Comparison of ENCODE assay signal across 15 mouse cellular contexts in genomic region chr1:149841845-149842244, GRCm38 (mm10).
"Had no signal": no experiment of that assay in that cellular context is flagged by ENCODE, and none has a peak within 500 bp of the region (broad histone marks: within the 10 kb centered on the region; RNA-seq: fewer than 3 reads in every experiment).

No protein-coding gene starts in this region.

- ATAC-seq: midbrain, embryonic 13.5 days; midbrain, embryonic 15.5 days had no signal

- H3K4me3 ChIP-seq: midbrain, embryonic 10.5 days; midbrain, embryonic 13.5 days; midbrain, embryonic 15.5 days; neural tube, embryonic 12.5 days had no signal

- H3K4me1 ChIP-seq: midbrain, embryonic 10.5 days; midbrain, embryonic 13.5 days; midbrain, embryonic 15.5 days; neural tube, embryonic 12.5 days had no signal

- H3K9me3 ChIP-seq: midbrain, embryonic 10.5 days; midbrain, embryonic 13.5 days; midbrain, embryonic 15.5 days; neural tube, embryonic 12.5 days had no signal

- DNase-seq: lung, adult 18-20 months; lung, embryonic 14.5 days; lung, postnatal 10 days; lung, postnatal 4 days; right cerebral cortex, postnatal 25 days; right cerebral cortex, postnatal 4 days; spleen, adult 18-20 months; thymus, adult 2 months; thymus, postnatal 25 days; thymus, postnatal 4 days had no signal

- H3K36me3 ChIP-seq: midbrain, embryonic 10.5 days; midbrain, embryonic 13.5 days; midbrain, embryonic 15.5 days; neural tube, embryonic 12.5 days had no signal

- H3K27ac ChIP-seq: liver, embryonic 14.5 days; midbrain, embryonic 10.5 days; midbrain, embryonic 13.5 days; midbrain, embryonic 15.5 days; neural tube, embryonic 12.5 days had no signal

- H3K4me2 ChIP-seq: lung, embryonic 14.5 days; midbrain, embryonic 13.5 days; midbrain, embryonic 15.5 days; neural tube, embryonic 12.5 days had no signal

- H3K27me3 ChIP-seq: midbrain, embryonic 13.5 days; midbrain, embryonic 15.5 days; neural tube, embryonic 12.5 days had no signal

- H3K9ac ChIP-seq: liver, embryonic 14.5 days; lung, embryonic 14.5 days; midbrain, embryonic 13.5 days; midbrain, embryonic 15.5 days; neural tube, embryonic 12.5 days had no signal
